Mouse (Mus musculus): Measurements from ENCODE around the gene Nr2e3. TPM values are rescaled to one million over a fixed set of nuclear protein-coding genes. Genes with fewer than 3 reads are reported as not detected.
A peak's percentile ranks its signal among the peaks of the same experiment; 100 is the strongest.

The Nr2e3 gene
- 0.14 and 0.37 TPM in 2 replicates for polyA plus RNA-seq (2015; fragmentation: Nextera tagmentation; extraction: Ambion mirVana)

GRCm38 (mm10) chr9:59960559-59960958 is at the start of gene Nr2e3:
Gene Nr2e3 (minus strand): TSS chr9:59960659.
- H3K9ac ChIP-seq = no peak within 1 kb of the TSS
- 89% methylated on average over 10 of the region's 10 CpGs for WGBS
- no peak for ATAC-seq (ENCODE audit: low read depth)

GRCm38 (mm10) chr9:60008936-60009335 is 48.5 kb upstream of the Nr2e3 start:
- Histone ChIP-seq H3K36me3 (no peaks in the 10 kb centered on the region), H3K9ac (no peak overlapping the region), H3K27me3 (no peaks in the 10 kb centered on the region), H3K4me3 (no peak overlapping the region), H3K4me2 (no peak overlapping the region), H3K27ac (replicated peaks) (peak overlapping the region; percentile 38; the same call in 1 of the 2 replicates), H3K9me3 (no peaks in the 10 kb centered on the region), H3K4me1 (replicated peaks) (peaks cover 20% of the 10 kb centered on the region)
- no peak for ATAC-seq (ENCODE audit: low read depth)
- WGBS = 53% methylated on average over 7 of the region's 7 CpGs

More at GRCm38 (mm10) chr9:59960559-59960958, at the start of gene Nr2e3:
- H3K4me1 ChIP-seq (replicated peaks) = peaks cover 30% of the 10 kb centered on the region
- no peaks in the 10 kb centered on the region for H3K36me3 ChIP-seq
- no peaks in the 10 kb centered on the region for H3K9me3 ChIP-seq
- H3K4me3 ChIP-seq = no peak within 1 kb of the TSS
- no peak within 1 kb of the TSS for H3K4me2 ChIP-seq
- no peaks in the 10 kb centered on the region for H3K27me3 ChIP-seq
- no peak within 1 kb of the TSS for H3K27ac ChIP-seq (replicated peaks)

- ATAC-seq (ENCODE audit: low read depth) = no peak
- 39% methylated on average over 8 of the region's 8 CpGs for WGBS
- no peaks in the 10 kb centered on the region for H3K9me3 ChIP-seq
- no peak overlapping the region for H3K4me2 ChIP-seq
- H3K9ac ChIP-seq = no peak overlapping the region
- H3K36me3 ChIP-seq = no peaks in the 10 kb centered on the region
- H3K27ac ChIP-seq (replicated peaks) = no peak overlapping the region
- H3K4me3 ChIP-seq = no peak overlapping the region
- no peaks in the 10 kb centered on the region for H3K27me3 ChIP-seq
- no peaks in the 10 kb centered on the region for H3K4me1 ChIP-seq (replicated peaks)
Measured at GRCm38 (mm10) chr9:60002323-60002722, 41.9 kb upstream of the Nr2e3 start.

- H3K9me3 ChIP-seq = no peaks in the 10 kb centered on the region
- ATAC-seq (ENCODE audit: low read depth) = no peak
- H3K4me2 ChIP-seq = no peak overlapping the region
- no peaks in the 10 kb centered on the region for H3K36me3 ChIP-seq
- H3K9ac ChIP-seq = no peak overlapping the region
- no peaks in the 10 kb centered on the region for H3K27me3 ChIP-seq
- no peaks in the 10 kb centered on the region for H3K4me1 ChIP-seq (replicated peaks)
- no peak overlapping the region for H3K4me3 ChIP-seq
- 38% methylated on average over 3 of the region's 3 CpGs for WGBS
- no peak overlapping the region for H3K27ac ChIP-seq (replicated peaks)
Measured at GRCm38 (mm10) chr9:60001444-60001843, 41.0 kb upstream of the Nr2e3 start.

DNA sequence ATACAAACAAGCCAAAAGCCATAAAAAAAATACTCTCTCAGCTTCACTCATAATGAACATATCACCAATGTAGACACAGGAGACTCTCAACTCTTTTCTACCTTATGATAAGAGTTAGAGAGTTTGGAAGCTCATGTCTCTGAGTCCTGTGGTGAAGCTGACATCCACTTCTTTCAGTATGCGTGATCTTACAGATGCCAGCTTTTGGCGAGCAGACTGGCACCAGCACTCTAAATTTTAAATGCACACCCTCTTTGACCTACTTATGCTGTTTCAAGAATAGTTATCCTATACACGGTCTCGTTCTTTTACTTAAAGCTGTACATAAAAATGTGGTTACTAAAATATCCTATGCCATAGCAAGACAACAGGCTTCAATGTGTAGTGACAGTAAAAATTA is 37.3 kb upstream of the Nr2e3 start:
- H3K9ac ChIP-seq = no peak overlapping the region
- H3K36me3 ChIP-seq = no peaks in the 10 kb centered on the region
- WGBS = 91% methylated on average over 4 of the region's 4 CpGs
- no peak overlapping the region for H3K4me2 ChIP-seq
- H3K27ac ChIP-seq (replicated peaks) = no peak overlapping the region
- ATAC-seq (ENCODE audit: low read depth) = no peak
- no peaks in the 10 kb centered on the region for H3K9me3 ChIP-seq
- no peaks in the 10 kb centered on the region for H3K4me1 ChIP-seq (replicated peaks)
- no peak overlapping the region for H3K4me3 ChIP-seq
- H3K27me3 ChIP-seq = no peaks in the 10 kb centered on the region

GRCm38 (mm10) chr9:59991407-59991806 is 30.9 kb upstream of the Nr2e3 start:
- no peak overlapping the region for H3K27ac ChIP-seq (replicated peaks)
- 69% methylated on average over 5 of the region's 5 CpGs for WGBS
- H3K4me3 ChIP-seq = no peak overlapping the region
- H3K9ac ChIP-seq = no peak overlapping the region
- 0 out of 2 replicates have a peak, but pooled peaks cover 3% of the 10 kb centered on the region for H3K36me3 ChIP-seq
- no peak for ATAC-seq (ENCODE audit: low read depth)
- no peaks in the 10 kb centered on the region for H3K4me1 ChIP-seq (replicated peaks)
- no peaks in the 10 kb centered on the region for H3K27me3 ChIP-seq
- H3K4me2 ChIP-seq = no peak overlapping the region
- no peaks in the 10 kb centered on the region for H3K9me3 ChIP-seq

DNA sequence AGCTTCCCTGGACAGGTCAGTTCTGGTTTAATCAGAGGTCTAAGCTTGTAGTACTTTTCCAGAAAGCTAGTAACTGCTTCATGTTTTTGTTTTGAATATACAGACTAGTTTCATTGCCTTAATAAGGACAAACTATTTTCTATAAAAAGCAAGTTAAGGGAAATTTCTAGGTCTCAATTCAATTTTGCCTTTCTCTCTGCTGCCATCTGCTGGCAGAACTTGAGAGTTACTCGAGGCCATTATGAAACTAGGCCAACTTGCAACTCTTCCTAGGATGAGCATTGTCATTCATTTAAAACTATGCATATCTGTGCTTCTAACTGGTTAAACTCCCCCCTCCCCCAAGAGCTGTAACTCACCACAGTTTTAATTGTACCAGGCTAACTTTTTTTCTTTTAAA is 29.4 kb upstream of the Nr2e3 start:
- no peak overlapping the region for H3K4me3 ChIP-seq
- H3K36me3 ChIP-seq = 0 out of 2 replicates have a peak, but pooled peaks cover 3% of the 10 kb centered on the region
- 0% methylated on average over 1 of the region's 1 CpGs for WGBS
- H3K4me1 ChIP-seq (replicated peaks) = no peaks in the 10 kb centered on the region
- H3K27ac ChIP-seq (replicated peaks) = no peak overlapping the region
- no peaks in the 10 kb centered on the region for H3K9me3 ChIP-seq
- no peak overlapping the region for H3K9ac ChIP-seq
- H3K4me2 ChIP-seq = no peak overlapping the region
- no peaks in the 10 kb centered on the region for H3K27me3 ChIP-seq
- ATAC-seq (ENCODE audit: low read depth) = no peak

DNA sequence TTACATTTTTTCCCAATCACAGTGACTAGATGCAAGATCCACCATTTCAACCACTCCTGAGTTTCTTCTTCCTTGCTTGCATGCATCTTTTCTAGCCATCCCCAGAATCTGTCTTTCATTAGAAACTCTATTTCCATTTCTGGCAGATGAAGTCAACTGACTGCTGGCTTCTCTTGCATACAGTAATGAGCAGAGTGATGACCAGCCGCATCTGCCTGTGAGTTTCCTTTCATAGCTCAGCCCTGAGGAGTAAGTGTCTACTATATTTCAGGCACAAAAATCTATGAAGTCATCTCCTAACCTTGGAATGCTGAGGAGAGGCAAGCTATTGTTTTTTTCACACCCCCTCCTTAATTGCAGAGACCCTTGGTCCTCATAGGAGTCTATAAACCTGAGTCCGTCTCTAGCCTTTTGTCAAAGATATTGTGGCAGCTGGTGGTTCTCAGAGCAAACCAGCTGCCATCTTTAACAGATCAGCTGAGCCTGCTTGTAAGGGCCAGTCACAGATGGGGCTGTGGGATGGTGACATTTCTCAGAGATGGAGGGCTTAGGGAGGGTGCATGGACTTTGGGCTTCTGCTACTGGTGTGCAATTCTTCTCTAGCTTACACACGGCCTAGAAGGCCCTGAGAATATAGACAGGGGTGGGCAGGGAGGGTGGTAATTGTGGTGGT is 25.6 kb upstream of the Nr2e3 start:
- no peak for ATAC-seq (ENCODE audit: low read depth)
- Histone ChIP-seq H3K36me3 (0 out of 2 replicates have a peak, but pooled peaks cover 3% of the 10 kb centered on the region), H3K4me1 (replicated peaks) (no peaks in the 10 kb centered on the region), H3K9ac (no peak overlapping the region), H3K4me2 (no peak overlapping the region), H3K27ac (replicated peaks) (no peak overlapping the region), H3K4me3 (no peak overlapping the region), H3K9me3 (no peaks in the 10 kb centered on the region), H3K27me3 (no peaks in the 10 kb centered on the region)
- WGBS = 70% methylated on average over 3 of the region's 3 CpGs

- Histone ChIP-seq H3K27me3 (no peaks in the 10 kb centered on the region), H3K4me2 (no peak overlapping the region), H3K27ac (replicated peaks) (no peak overlapping the region), H3K36me3 (no peaks in the 10 kb centered on the region), H3K9ac (no peak overlapping the region), H3K4me3 (no peak overlapping the region), H3K9me3 (no peaks in the 10 kb centered on the region), H3K4me1 (replicated peaks) (peaks cover 6% of the 10 kb centered on the region; the same call in 1 of the 2 replicates)
- no peak for ATAC-seq (ENCODE audit: low read depth)
- 67% methylated on average over 2 of the region's 2 CpGs for WGBS
Measured at GRCm38 (mm10) chr9:59981116-59981515, 20.7 kb upstream of the Nr2e3 start.

DNA sequence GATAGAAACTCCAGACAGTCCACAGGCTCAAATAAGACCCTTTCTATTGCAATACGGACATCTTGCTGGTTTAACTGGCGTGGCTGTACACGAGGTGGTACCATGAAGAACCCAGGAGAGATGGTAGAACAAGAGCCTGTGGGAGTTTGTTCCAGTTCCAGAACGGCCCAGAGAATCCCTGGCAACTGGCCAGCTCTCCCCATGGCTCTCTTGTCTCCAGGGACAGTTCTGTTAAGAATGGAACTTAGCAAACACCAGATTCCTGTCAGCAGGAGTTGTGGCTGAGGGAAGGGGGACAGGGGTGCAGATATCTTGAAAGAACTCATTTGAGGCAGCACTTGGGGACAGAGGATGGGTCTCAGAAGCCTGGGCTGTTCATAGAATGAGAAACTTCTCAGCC is 10.8 kb upstream of the Nr2e3 start:
- Histone ChIP-seq H3K4me2 (no peak overlapping the region), H3K27ac (replicated peaks) (no peak overlapping the region), H3K36me3 (no peaks in the 10 kb centered on the region), H3K4me1 (replicated peaks) (peaks cover 7% of the 10 kb centered on the region; the same call in 1 of the 2 replicates), H3K4me3 (no peak overlapping the region), H3K9me3 (no peaks in the 10 kb centered on the region), H3K9ac (no peak overlapping the region), H3K27me3 (no peaks in the 10 kb centered on the region)
- 72% methylated on average over 4 of the region's 4 CpGs for WGBS
- ATAC-seq (ENCODE audit: low read depth) = no peak

- peak; percentile 80; the same call in 1 of the 2 replicates for ATAC-seq (ENCODE audit: low read depth)
- H3K4me2 ChIP-seq = no peak overlapping the region
- H3K4me1 ChIP-seq (replicated peaks) = peaks cover 22% of the 10 kb centered on the region
- no peaks in the 10 kb centered on the region for H3K27me3 ChIP-seq
- no peak overlapping the region for H3K9ac ChIP-seq
- H3K36me3 ChIP-seq = no peaks in the 10 kb centered on the region
- H3K4me3 ChIP-seq = no peak overlapping the region
- WGBS = 28% methylated on average over 6 of the region's 6 CpGs
- no peaks in the 10 kb centered on the region for H3K9me3 ChIP-seq
- no peak overlapping the region for H3K27ac ChIP-seq (replicated peaks)
Measured at GRCm38 (mm10) chr9:59969383-59969782, 8.9 kb upstream of the Nr2e3 start.

DNA sequence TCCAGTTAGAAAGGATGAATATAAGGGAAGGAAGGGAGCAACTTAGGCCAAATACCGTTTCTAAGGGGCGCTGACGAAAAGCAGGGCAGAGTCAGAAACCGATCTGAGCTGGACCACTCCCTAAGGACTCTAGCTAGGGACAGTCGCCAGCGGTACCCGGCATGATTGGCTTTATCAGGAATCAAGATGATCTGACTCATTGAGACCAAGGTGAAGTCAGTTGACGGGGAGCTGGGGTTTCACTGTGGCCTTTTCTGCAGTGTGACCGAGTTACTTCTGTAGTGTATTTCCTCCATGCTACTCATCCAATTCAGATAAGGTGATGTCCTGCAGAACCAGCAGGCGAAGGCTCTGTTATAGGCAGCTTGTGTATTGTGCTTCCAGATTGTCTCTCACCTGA is 4.6 kb upstream of the Nr2e3 start:
- 86% methylated on average over 10 of the region's 10 CpGs for WGBS
- ATAC-seq (ENCODE audit: low read depth) = no peak

DNA sequence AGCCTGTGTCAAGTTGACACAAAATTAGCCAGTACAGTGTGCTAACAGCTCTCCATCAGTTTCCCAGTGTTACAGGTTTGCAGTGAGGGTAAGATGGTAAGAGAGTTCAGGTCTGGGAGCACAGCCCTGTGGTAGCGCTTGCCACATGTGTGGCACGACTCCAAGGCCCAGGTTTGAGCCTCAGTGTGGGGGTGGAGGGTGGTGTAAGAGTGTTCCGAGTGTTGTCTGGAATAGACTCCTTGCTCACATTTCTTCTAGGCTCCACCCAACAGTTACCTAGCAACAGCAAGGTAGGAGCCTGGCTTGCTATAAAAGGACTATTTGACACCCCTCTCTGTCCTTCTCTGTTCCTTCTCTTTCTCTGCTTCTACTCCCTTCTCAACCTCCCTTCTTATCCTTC is 3.9 kb upstream of the Nr2e3 start:
- no peak for ATAC-seq (ENCODE audit: low read depth)
- peaks cover 31% of the 10 kb centered on the region for H3K4me1 ChIP-seq (replicated peaks)
- H3K4me2 ChIP-seq = no peak overlapping the region
- no peak overlapping the region for H3K27ac ChIP-seq (replicated peaks)
- H3K4me3 ChIP-seq = no peak overlapping the region
- no peaks in the 10 kb centered on the region for H3K36me3 ChIP-seq
- WGBS = 57% methylated on average over 3 of the region's 3 CpGs
- no peaks in the 10 kb centered on the region for H3K27me3 ChIP-seq
- H3K9ac ChIP-seq = no peak overlapping the region
- no peaks in the 10 kb centered on the region for H3K9me3 ChIP-seq

More for the DNA sequence above, 4.6 kb upstream of the Nr2e3 start:
- no peak overlapping the region for H3K9ac ChIP-seq
- no peaks in the 10 kb centered on the region for H3K27me3 ChIP-seq
- H3K27ac ChIP-seq (replicated peaks) = no peak overlapping the region
- peaks cover 31% of the 10 kb centered on the region for H3K4me1 ChIP-seq (replicated peaks)
- no peaks in the 10 kb centered on the region for H3K9me3 ChIP-seq
- no peak overlapping the region for H3K4me2 ChIP-seq
- no peak overlapping the region for H3K4me3 ChIP-seq
- no peaks in the 10 kb centered on the region for H3K36me3 ChIP-seq

All from neural tube, embryonic 13.5 days (tissue).